Mouse (Mus musculus): ENCODE measurements around the gene Bbx. TPM values are rescaled to one million over a fixed set of nuclear protein-coding genes. Genes with fewer than 3 reads are reported as not detected.

The Bbx gene
- 13.6 and 14.2 TPM in 2 replicates for polyA plus RNA-seq (2015; fragmentation: Nextera tagmentation; extraction: Ambion mirVana)

GRCm38 (mm10) chr16:50432062-50432878 is at the start of gene Bbx:
TSS of gene Bbx (minus strand) at chr16:50432390.

Other genes with a start within 250 kb of the Bbx start
- not detected in 2 replicates for gene Ccdc54, start 158.8 kb upstream of the Bbx start, polyA plus RNA-seq (2015; fragmentation: Nextera tagmentation; extraction: Ambion mirVana)

All from neural tube, postnatal 0 days (tissue).